Mouse (Mus musculus) mouse embryonic stem cell (cell line): ENCODE data around the gene Prkar1a.

ENCODE experiments used
- in situ Hi-C, 2 experiments: fragments of 300-500 bp; cut with MboI; formaldehyde crosslinking; loops; 1 replicate in 1 of 2; 3 replicates in 1 of 2; pipeline ENCODE4 v1.14.3; 2019 to 2020; ENCODE audit warnings: low sequenced_read_pairs in 2 of 2, low pct_unique_long_range_greater_than_20kb in 1 of 2, mixed read lengths in 1 of 2; ENCODE audit not compliant: unreplicated experiment in 1 of 2

Prkar1a gene

GRCm38 (mm10) chr11:109717966-109718895 lies 69.0 kb downstream of the Prkar1a start:
- in situ Hi-C loops, result no loop called here
